Mouse (Mus musculus): ENCODE measurements around the gene Eftud2.

- TF ChIP-seq POLR2A (IDR thresholded peaks at IDR 0.05; ENCODE audit: low read depth, low read length) (no peak), CTCF (IDR thresholded peaks at IDR 0.05; ENCODE audit: borderline replicate concordance, insufficient read depth, low read length) (no peak)
These were observed 59.6 kb downstream of the Eftud2 start for GRCm38 (mm10) chr11:102821231-102821630.
